Mouse (Mus musculus) megakaryocyte-erythroid progenitor cell, adult 5-6 weeks (primary cell): ENCODE results near the gene Gm20843. TPM values are rescaled to one million over a fixed set of nuclear protein-coding genes. Genes with fewer than 3 reads are reported as not detected.
"Not testable (repeated sequence)": the region's sequence is repeated elsewhere in the genome, so short reads cannot be mapped to it uniquely, and the experiment has no call there.

Source experiments
- ATAC-seq: replicated peaks from 2 replicates; pipeline ENCODE4 v1.8.0; 2016; ENCODE audit warnings: mild to moderate bottlenecking, inconsistent platforms; ENCODE audit not compliant: severe bottlenecking, poor library complexity, low FRiP score, low TSS enrichment
- total RNA-seq, 2 experiments: library from RNA; stranded (forward) in 1 of 2; stranded (reverse) in 1 of 2; fragments of 200-1000, 215-1000 nt in 1 of 2; fragments of >200 nt in 1 of 2; fragmentation: Nextera tagmentation in 1 of 2; gene quantifications; 2 replicates each; pipeline ENCODE4 v1.2.3; 2014 to 2017

Gene Gm20843
- total RNA-seq (2014; fragmentation: Nextera tagmentation) (not detected in 2 replicates), total RNA-seq (2017) (not detected in 2 replicates)

DNA sequence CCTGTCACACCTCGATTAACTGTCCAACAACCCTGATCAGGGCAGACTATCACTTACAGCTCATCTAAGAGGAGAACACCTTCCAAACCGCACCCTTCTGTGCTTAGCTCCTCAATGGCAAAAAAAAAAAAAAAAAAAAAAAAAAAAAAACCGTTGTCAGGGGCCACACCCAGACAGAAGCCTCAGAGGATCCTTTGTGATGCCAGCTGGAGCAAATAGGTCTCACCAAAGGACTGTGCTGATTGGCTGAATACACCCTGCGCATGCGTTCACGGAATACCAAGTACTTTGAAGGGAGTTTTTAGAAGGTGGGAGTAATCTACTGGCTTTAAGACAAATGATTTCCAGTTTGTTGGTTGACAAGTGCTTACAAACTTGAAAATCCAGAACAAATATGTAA is at the start of gene Gm20843:
Gene Gm20843, minus strand, starts transcription at position 101 of the 400 bp plus-strand sequence.
- not testable (repeated sequence) for ATAC-seq
